Mouse (Mus musculus) left cerebral cortex, postnatal 14 days (tissue): ENCODE measurements around the gene Mas1. TPM values are rescaled to one million over a fixed set of nuclear protein-coding genes. Genes with fewer than 3 reads are reported as not detected.
A peak's percentile ranks its signal among the peaks of the same experiment; 100 is the strongest.
"Not testable (repeated sequence)": the region's sequence is repeated elsewhere in the genome, so short reads cannot be mapped to it uniquely, and the experiment has no call there.

Source experiments
- DNase-seq, 2 experiments: peaks; one replicate each; pipeline ENCODE4 v3.0.0; 2021 to 2022; ENCODE audit warnings: low spot score in 2 of 2, mixed read lengths in 1 of 2
- intact Hi-C: fragments of 180-260 bp; cut with DNase I; formaldehyde crosslinking; loops from one replicate; pipeline ENCODE4 v1.15.1; 2025
- long read RNA-seq, 2 experiments: library from polyadenylated mRNA; stranded (forward); transcript quantifications; one replicate each; pipeline ENCODE4 v2.0.0; 2021
- total RNA-seq, 2 experiments: library from RNA; stranded (reverse); gene quantifications; 2 replicates each; pipeline ENCODE4 v1.2.3; 2021

Mas1 gene
- total RNA-seq: 10 to 100 TPM; 25.5 to 26.0 TPM
- long read RNA-seq, experiment 1, partial matches to known transcripts: 0 of 22 reads
- long read RNA-seq, experiment 1, other reads (novel, unspliced or antisense): 13 of 22 reads
- long read RNA-seq, experiment 2, transcript Mas1-207 (2 exons, 443 nt): major isoform, 5 of 15 reads
- long read RNA-seq, experiment 2, partial matches to known transcripts: 2 of 15 reads
- long read RNA-seq, experiment 2, other reads (novel, unspliced or antisense): 6 of 15 reads

GRCm38 (mm10) chr17:12868043-12868442, at the start of gene Mas1:
Gene Mas1 (minus strand): TSS chr17:12868143.
- intact Hi-C loops: loop anchor here (5.0 to 10.0 kb wide), 2 partner anchors 71 to 453 kb away; no protein-coding TSS in a partner anchor
- no peak for DNase-seq

DNA sequence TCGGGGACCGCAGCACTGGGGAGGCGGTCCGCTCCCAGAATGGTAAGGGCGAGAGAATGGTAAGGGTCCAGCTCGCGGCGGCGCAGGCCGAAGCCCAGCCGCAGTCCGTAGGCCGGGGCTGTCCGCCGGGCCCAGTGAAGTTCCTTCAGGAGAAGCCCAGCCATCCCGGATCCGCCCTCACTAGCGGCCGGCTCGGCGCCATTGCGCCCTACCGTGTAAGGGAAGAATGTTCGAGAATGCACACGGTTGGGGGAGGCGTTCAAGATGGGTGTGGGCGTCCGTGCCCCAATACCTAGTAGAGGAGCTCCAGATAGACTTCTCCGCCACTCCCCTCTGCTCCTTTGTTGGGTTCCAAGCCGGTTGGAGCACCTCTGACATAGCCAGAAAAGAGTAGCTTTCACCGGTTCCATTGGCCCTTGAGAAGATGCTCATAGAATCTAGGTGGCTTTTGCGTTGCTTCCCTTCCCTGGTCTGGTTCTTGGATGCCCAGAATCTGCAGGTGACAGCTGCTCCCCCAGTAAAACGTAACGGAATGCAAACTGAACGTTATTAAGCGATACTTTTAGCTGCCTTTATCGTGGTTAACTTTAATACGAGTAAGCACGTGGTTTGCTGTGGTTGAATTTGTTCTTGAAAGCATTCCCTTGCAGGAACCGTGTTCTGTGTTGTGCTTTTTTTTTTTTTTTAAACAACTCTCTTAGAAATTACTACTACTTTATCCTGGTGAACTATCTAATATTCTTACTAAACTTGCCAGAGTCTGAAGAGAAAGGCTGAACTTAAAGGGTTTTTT, 48.8 kb upstream of the Mas1 start:
- intact Hi-C loops: loop anchor here (2.0 kb wide), 1 partner anchor 44 kb away; the partner anchor contains the start of gene Acat2
- peak; percentile 38 to 56 for DNase-seq

- intact Hi-C loops: loop anchor here (2.0 kb wide), 1 partner anchor 45 kb away; the partner anchor contains the start of gene Acat2
- peak; percentile 99 to 100 for DNase-seq
Measured at GRCm38 (mm10) chr17:12915881-12916583, 48.1 kb upstream of the Mas1 start, which contains the start of gene Mrpl18. Gene Mrpl18 (minus strand): TSS chr17:12916345.

DNA sequence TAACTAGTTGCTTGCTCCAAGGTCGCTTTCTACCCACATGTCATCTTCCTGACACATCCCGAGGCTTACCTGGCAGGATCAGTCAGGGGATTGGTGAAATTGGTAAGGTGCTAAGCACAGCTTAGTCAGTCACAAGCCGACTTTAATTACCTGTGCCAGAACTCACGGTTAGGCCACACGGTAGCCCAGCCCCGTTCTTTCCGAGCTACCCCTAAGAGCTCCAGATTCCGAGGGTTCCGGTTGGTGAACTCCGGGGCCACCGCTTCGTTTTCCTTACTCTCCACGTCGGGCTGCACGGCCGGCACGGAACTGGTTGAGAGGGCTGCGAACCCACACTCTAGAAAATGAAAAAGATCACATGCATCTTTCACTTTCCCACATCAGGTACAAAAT, 47.5 kb upstream of the Mas1 start, which contains the start of gene Tcp1:
Tcp1 (plus strand) TSS at position 214 of the 393 bp plus-strand sequence.
- intact Hi-C loops: no loop called here
- no peak for DNase-seq

DNA sequence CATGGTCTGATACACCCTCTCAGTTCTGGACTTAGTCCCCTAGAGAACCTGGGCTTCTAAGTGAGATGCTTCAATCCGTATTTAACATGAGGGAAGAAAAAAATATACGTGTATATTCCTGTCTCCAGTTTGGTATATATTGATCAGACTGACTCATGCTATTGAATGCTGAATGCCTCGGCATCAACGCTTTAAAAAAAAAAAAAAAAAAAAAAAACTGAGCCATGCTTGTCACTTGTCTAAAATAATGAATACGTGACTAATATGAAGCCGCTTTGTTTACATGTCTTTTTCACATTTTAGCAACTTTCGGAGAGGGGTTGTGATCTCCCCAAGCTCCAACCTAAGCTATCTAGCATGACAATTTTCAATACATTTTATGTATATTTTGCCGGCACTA, 42.4 kb upstream of the Mas1 start:
- intact Hi-C loops: no loop called here
- no peak for DNase-seq

DNA sequence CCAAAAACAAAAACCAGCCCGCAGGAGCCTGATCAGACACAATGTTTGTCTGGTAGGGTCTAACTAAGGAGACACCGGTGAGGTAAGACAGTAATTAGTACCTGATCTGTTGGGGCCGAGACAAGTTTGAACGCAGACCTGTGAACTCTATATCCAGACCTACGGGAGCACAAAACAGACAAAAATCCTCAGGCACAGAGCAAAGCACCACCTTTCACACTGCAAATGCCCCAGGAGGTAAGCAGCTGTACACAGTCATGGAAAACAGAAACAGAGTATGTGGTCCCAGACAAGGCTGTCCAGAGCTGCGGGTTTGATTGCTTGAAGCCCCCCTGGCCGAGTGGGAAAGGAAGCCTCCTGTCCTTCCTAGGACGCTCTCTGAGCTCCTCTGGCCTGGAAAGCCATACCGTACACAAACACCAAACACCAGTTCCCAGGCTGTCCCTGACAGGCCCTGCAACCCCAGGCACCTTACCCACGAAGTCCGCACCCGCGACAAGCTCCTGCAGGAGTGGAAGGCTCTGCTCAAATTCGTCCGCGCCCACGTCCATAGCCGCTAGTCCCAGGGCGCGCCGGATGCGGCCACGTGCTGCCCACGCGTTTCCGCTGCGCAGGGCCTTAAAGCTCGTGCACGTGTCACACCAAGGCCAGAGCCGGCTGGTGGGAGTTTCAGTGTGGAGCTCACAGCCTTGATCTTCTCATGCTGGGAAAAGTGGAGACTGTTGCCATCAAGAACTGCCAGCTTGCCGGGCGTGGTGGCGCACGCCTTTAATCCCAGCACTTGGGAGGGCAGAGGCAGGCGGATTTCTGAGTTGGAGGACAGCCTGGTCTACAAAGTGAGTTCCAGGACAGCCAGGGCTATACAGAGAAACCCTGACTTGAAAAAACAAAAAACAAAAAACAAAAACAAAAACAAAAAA, 41.7 kb upstream of the Mas1 start, which contains the start of gene Pnldc1:
Pnldc1 (minus strand) TSS at position 870 of the 920 bp plus-strand sequence.
- DNase-seq: no peak
- intact Hi-C loops: no loop called here

DNA sequence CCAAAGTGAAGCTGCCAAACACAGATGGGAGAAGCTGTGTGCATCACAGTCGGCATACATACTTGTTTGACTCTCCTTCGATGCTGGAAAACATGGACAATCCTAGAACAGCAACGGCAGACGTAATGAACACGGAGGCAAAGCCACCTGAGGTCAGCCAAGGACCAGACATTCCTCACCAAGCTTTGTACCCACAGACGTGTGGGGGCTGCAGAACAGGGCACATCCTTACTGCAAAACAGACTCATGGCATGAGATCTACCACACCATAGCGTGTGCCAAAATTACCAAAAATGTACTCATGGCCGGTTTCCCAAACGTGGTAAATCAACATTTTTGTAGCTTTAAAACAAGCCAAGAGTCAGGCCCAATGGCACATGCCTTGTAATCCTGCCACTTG, 38.5 kb upstream of the Mas1 start:
- intact Hi-C loops: no loop called here
- DNase-seq: no peak

GRCm38 (mm10) chr17:12905810-12906209, 37.9 kb upstream of the Mas1 start:
- no peak for DNase-seq
- intact Hi-C loops: no loop called here

GRCm38 (mm10) chr17:12904349-12904748, 36.4 kb upstream of the Mas1 start:
- intact Hi-C loops: no loop called here
- DNase-seq: no peak

DNA sequence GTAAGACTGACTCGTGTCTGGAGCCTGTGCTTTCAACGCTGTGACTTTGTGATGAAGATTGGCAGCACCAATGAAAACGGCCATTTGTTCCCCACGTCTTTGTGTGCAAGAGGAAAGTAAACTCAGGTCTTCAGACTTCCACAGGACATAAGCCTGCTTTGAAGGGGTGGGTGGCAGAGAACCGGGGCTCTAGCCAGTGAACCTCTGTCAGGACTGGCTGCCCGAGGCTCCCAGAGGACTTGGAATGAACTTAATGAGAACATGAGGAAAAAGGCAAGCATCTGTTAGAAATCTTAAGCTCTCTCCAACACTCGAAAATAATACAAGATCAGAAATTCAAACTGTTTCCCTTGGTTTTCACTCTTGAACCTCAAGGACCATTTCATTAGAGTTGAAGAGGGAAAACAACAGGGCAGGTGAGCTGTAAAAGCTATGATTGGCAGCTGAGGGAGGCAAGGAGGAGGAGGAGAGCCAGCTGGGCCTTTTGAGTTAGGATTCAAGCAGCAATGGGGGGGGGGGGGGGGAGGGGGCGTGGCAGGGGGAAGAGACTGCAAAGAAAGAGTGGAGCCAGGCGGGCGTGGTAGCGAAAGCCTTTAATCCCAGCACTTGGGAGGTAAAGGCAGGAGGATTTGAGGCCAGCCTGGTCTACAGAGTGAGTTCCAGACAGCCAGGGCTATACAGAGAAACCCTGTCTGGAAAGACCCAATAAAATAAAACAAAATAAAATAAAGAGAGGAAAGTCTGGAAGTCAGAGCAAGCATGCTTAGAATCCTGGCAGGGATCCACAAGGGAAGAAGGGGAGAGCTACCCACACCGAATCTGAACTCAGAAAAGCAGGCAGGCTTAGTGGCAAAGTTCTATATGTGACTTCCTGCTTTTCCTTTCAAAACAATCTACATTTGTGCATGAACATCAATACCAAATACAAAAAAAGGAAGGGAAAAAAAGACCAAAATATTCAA, 35.7 kb upstream of the Mas1 start:
- intact Hi-C loops: no loop called here
- no peak for DNase-seq

DNA sequence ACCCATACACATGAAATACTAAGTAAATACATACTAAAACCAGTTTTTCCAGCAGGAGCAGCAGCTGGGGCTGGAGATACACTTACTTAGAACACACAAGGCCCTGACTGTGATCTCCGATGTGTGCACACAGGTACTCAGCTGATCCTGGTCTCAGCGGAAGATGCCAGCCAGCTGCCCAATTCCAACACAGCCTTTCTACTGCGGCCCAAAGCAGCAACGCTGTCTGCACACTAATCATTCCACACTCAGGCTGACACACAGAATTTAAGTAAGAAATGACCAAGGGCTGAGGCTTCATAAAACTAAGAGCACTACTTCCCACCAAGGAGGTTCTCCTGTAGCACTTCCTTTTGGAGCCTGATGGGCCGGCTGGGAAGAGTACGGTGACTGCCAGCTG, 34.3 kb upstream of the Mas1 start:
- intact Hi-C loops: no loop called here

DNA sequence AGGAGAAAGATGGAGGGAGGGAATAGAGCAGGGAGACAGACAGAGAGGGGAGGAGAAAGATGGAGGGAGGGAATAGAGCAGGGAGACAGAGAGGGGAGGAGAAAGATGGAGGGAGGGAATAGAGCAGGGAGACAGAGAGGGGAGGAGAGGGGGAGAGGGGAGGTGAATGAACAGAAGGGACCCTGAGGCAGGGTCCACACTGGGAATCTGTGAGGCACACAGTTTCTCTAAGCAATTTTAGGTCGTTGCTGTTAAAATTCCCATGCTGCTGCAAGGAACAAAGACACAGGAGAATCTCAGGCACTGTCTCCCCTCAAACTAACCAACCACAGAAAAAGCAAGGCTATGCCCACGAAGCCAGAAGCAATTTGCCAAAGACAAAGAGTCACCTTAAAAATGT, 30.7 kb upstream of the Mas1 start:
- DNase-seq: not testable (repeated sequence)

More for the DNA sequence above, 34.3 kb upstream of the Mas1 start:
- DNase-seq: no peak

GRCm38 (mm10) chr17:12897674-12898073, 29.7 kb upstream of the Mas1 start:
- intact Hi-C loops: no loop called here

More for the DNA sequence above, 30.7 kb upstream of the Mas1 start:
- intact Hi-C loops: not testable (repeated sequence)

GRCm38 (mm10) chr17:12892033-12892432, 24.1 kb upstream of the Mas1 start:
- DNase-seq: no peak
- intact Hi-C loops: no loop called here

More at GRCm38 (mm10) chr17:12897674-12898073, 29.7 kb upstream of the Mas1 start:
- DNase-seq: no peak

DNA sequence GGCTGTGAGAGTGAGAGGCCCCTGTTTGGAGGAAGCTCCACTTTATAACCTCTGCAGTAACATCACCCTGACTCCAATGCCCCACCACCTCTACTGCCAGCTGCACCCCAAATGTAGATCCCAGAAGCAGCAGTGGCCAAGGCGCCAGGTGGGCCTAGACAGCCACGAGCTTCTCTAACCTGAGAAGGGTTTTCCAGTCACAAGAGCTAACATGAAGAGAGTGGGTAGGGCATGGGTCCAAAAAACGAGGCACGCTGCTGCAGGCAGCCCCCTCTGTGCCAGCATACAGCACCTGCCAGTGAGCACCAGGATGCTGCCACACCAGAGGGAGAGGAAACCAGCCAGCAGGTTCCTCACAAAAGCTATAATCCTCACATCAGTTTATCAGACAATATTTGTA, 23.1 kb upstream of the Mas1 start:
- DNase-seq: no peak
- intact Hi-C loops: no loop called here

DNA sequence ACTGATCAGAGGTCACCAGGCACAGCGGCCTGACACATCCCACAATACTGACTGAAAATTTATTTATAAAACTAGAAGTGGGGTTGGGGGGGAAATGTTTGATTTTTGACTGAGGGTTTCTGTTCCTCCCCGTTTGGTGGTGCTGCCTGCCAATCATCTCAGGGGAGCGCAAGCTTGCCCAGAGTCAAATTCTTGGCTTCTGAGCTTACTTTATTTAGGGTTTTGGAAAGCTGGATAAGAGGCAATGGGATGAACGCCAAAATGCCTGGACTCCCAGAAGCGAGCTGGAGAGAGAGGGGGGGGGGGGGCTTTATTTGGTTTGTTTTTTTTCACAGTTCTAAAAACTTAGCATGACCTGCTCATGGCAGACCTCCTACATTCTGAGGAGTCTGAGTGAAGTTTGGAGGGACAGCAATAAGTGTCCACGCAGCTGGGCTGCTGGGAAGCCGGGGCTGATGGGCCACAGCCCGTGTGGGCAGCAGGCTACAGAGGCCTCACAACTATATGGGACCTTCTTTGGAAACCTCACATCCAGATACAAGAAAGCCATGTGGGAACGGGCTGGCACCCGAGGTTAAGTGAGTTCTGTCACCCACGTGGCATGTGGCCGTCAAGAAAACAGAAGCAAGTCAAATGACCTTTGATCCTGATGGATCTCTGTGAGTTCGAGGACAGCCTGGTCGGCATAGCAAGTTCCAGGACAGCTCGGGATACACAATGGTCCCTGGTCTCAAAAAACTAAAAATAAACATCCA, 19.3 kb upstream of the Mas1 start:
- intact Hi-C loops: no loop called here
- no peak for DNase-seq

DNA sequence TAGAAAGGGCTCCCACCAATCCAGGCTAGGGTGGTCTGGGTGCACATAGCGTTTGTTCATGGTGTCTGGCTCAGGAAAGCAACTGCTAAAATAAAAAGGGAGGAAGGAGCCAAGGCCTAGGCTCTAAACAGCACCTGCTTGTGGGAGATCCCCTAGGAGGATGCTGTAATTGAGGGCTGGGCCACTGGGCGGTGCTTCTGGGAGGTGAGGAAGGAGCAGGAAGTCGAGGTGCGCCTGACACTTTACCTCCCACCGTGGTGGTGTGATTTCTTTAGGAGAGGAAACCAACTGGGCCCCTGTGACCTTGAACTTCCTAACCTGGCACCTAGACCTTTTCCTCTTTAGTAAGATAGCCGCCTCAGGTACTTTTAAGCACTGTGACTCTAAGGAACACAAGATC, 18.7 kb upstream of the Mas1 start:
- no peak for DNase-seq
- intact Hi-C loops: no loop called here
